Mouse (Mus musculus): ENCODE measurements around the gene Chn1. TPM values are rescaled to one million over a fixed set of nuclear protein-coding genes. Genes with fewer than 3 reads are reported as not detected.
A peak's percentile ranks its signal among the peaks of the same experiment; 100 is the strongest.

Chn1 gene
- polyA plus RNA-seq, 1 experiment from 2014 or later: 26.9 TPM

DNA sequence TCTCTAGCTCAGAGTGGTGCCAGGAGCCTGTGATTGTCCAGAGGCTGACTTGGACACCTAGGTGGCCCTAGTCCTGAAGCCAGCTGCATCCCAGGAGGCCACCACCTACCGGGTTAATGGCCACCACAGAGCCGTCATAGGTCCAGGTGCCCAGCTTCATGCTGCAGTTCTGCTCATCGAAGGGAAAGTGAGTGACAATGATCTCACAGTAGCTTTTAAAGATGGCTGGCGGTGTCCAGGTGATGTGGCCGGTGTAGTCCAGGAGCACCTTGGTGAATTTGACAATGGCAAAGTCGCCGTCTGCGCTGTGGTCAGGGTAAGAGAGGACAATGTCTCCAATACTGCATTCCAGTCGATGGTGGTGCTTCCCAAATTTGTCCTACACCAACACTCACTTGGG is 203.8 kb downstream of the Chn1 start:
- H3K27me3 ChIP-seq (replicated peaks; ENCODE audit: insufficient read depth, low read length): no peaks in the 10 kb centered on the region
- no peaks in the 10 kb centered on the region for H3K9me3 ChIP-seq (ENCODE audit: low read length)
- H3K36me3 ChIP-seq (ENCODE audit: insufficient read depth, low read length): no peaks in the 10 kb centered on the region
- DNase-seq (ENCODE audit: low spot score) (no peak), ATAC-seq (no peak)
- H3K4me3 ChIP-seq (ENCODE audit: low read depth, low read length): no peak overlapping the region
- H3K9ac ChIP-seq (replicated peaks; ENCODE audit: low read depth): no peak overlapping the region
- H3K4me1 ChIP-seq (ENCODE audit: insufficient read depth, low read depth, low read length): no peaks in the 10 kb centered on the region
- no peak overlapping the region for H3K27ac ChIP-seq (ENCODE audit: low read length)
- 87% methylated on average over 9 of the region's 9 CpGs for WGBS
- TF ChIP-seq EP300 (IDR thresholded peaks at IDR 0.05) (no peak), CTCF (IDR thresholded peaks at IDR 0.05) (no peak)
- no peak overlapping the region for H3K4me2 ChIP-seq (replicated peaks; ENCODE audit: low read depth, low read length)

GRCm38 (mm10) chr2:73566989-73567605 is 208.0 kb downstream of the Chn1 start:
- peak; percentile 72 for ATAC-seq
- Histone ChIP-seq H3K9ac (replicated peaks; ENCODE audit: low read depth) (no peak overlapping the region), H3K27ac (ENCODE audit: low read length) (no peak overlapping the region), H3K9me3 (ENCODE audit: low read length) (no peaks in the 10 kb centered on the region), H3K4me1 (ENCODE audit: insufficient read depth, low read depth, low read length) (no peaks in the 10 kb centered on the region), H3K36me3 (ENCODE audit: insufficient read depth, low read length) (no peaks in the 10 kb centered on the region), H3K27me3 (replicated peaks; ENCODE audit: insufficient read depth, low read length) (no peaks in the 10 kb centered on the region), H3K4me3 (ENCODE audit: low read depth, low read length) (peak overlapping the region; percentile 12; the same call in 1 of the 2 replicates), H3K4me2 (replicated peaks; ENCODE audit: low read depth, low read length) (peak overlapping the region; percentile 39)
- TF ChIP-seq EP300 (IDR thresholded peaks at IDR 0.05): no peak
- peak; percentile 88 for TF ChIP-seq CTCF (IDR thresholded peaks at IDR 0.05)
- WGBS: 14% methylated on average over 8 of the region's 8 CpGs
- DNase-seq (ENCODE audit: low spot score): peak; percentile 86

DNA sequence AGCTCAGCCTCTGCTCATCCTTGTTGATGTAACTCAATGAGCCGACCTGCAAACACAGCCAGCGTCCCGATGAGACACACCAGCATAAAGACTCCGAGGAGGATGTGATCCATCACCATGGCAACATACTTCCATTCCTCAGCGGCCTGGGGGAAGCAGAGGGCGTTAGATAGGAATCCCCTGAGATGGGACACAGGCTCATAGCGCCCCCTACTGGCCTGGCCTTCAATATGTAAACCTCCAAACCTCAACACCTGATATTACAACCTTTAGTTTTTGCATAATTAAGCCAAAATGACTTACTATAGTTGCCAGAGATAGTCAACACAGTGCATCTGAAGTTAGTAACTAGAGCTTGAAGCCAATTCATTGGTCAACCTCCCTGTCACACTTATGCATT is 209.0 kb downstream of the Chn1 start:
- Histone ChIP-seq H3K9me3 (ENCODE audit: low read length) (no peaks in the 10 kb centered on the region), H3K9ac (replicated peaks; ENCODE audit: low read depth) (no peak overlapping the region), H3K27me3 (replicated peaks; ENCODE audit: insufficient read depth, low read length) (no peaks in the 10 kb centered on the region), H3K27ac (ENCODE audit: low read length) (no peak overlapping the region), H3K36me3 (ENCODE audit: insufficient read depth, low read length) (no peaks in the 10 kb centered on the region), H3K4me3 (ENCODE audit: low read depth, low read length) (no peak overlapping the region), H3K4me2 (replicated peaks; ENCODE audit: low read depth, low read length) (no peak overlapping the region), H3K4me1 (ENCODE audit: insufficient read depth, low read depth, low read length) (no peaks in the 10 kb centered on the region)
- ATAC-seq (0 out of 2 replicates have a peak, but pooled peaks have one; percentile 5), DNase-seq (ENCODE audit: low spot score) (peak; percentile 60)
- WGBS: 15% methylated on average over 7 of the region's 7 CpGs
- no peak for TF ChIP-seq EP300 (IDR thresholded peaks at IDR 0.05)
- TF ChIP-seq CTCF (IDR thresholded peaks at IDR 0.05): peak; percentile 71

DNA sequence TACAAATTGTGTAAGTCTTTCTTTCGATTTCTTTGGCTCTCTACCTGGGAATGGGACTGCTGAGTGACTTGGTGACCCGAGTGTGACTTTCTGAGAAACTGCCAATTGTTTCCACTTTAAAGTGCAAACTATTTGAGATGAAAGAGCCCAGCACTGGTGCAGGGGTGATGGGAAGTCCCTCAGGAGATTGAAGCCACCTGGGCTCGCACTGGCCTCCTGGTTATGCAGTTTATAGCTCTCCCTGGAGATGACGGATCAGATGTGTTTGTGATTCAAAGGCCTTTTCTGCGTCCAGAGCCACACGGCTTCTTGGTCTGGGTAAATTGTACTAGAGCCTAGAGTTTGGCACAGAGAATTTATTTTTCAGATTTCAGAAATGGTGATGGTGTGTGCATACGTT is 211.5 kb downstream of the Chn1 start:
- H3K36me3 ChIP-seq (ENCODE audit: insufficient read depth, low read length): no peaks in the 10 kb centered on the region
- H3K4me2 ChIP-seq (replicated peaks; ENCODE audit: low read depth, low read length): no peak overlapping the region
- no peak overlapping the region; the same call in 1 of the 2 replicates for H3K27ac ChIP-seq (ENCODE audit: low read length)
- no peaks in the 10 kb centered on the region for H3K4me1 ChIP-seq (ENCODE audit: insufficient read depth, low read depth, low read length)
- no peaks in the 10 kb centered on the region for H3K9me3 ChIP-seq (ENCODE audit: low read length)
- WGBS: 51% methylated on average over 7 of the region's 7 CpGs
- H3K4me3 ChIP-seq (ENCODE audit: low read depth, low read length): no peak overlapping the region
- ATAC-seq (no peak), DNase-seq (ENCODE audit: low spot score) (peak; percentile 22)
- TF ChIP-seq EP300 (IDR thresholded peaks at IDR 0.05) (no peak), CTCF (IDR thresholded peaks at IDR 0.05) (no peak)
- H3K27me3 ChIP-seq (replicated peaks; ENCODE audit: insufficient read depth, low read length): no peaks in the 10 kb centered on the region
- no peak overlapping the region for H3K9ac ChIP-seq (replicated peaks; ENCODE audit: low read depth)

GRCm38 (mm10) chr2:73562656-73563055 is 212.5 kb downstream of the Chn1 start:
- Histone ChIP-seq H3K4me2 (replicated peaks; ENCODE audit: low read depth, low read length) (no peak overlapping the region), H3K27me3 (replicated peaks; ENCODE audit: insufficient read depth, low read length) (no peaks in the 10 kb centered on the region), H3K36me3 (ENCODE audit: insufficient read depth, low read length) (no peaks in the 10 kb centered on the region), H3K9me3 (ENCODE audit: low read length) (no peaks in the 10 kb centered on the region), H3K4me3 (ENCODE audit: low read depth, low read length) (no peak overlapping the region), H3K9ac (replicated peaks; ENCODE audit: low read depth) (no peak overlapping the region), H3K4me1 (ENCODE audit: insufficient read depth, low read depth, low read length) (no peaks in the 10 kb centered on the region), H3K27ac (ENCODE audit: low read length) (no peak overlapping the region)
- TF ChIP-seq EP300 (IDR thresholded peaks at IDR 0.05): no peak
- ATAC-seq: no peak
- peak; percentile 32 for DNase-seq (ENCODE audit: low spot score)
- 65% methylated on average over 9 of the region's 9 CpGs for WGBS

- DNase-seq (ENCODE audit: low spot score) (peak; percentile 75), ATAC-seq (peak; percentile 43; the same call in 1 of the 2 replicates)
- TF ChIP-seq CTCF (IDR thresholded peaks at IDR 0.05) (peak; percentile 74), EP300 (IDR thresholded peaks at IDR 0.05) (no peak)
- Histone ChIP-seq H3K9me3 (ENCODE audit: low read length) (no peaks in the 10 kb centered on the region), H3K4me1 (ENCODE audit: insufficient read depth, low read depth, low read length) (no peaks in the 10 kb centered on the region), H3K4me2 (replicated peaks; ENCODE audit: low read depth, low read length) (peak overlapping the region; percentile 56), H3K36me3 (ENCODE audit: insufficient read depth, low read length) (no peaks in the 10 kb centered on the region), H3K4me3 (ENCODE audit: low read depth, low read length) (no peak overlapping the region), H3K27me3 (replicated peaks; ENCODE audit: insufficient read depth, low read length) (no peaks in the 10 kb centered on the region), H3K9ac (replicated peaks; ENCODE audit: low read depth) (no peak overlapping the region), H3K27ac (ENCODE audit: low read length) (no peak overlapping the region)
- 10% methylated on average over 8 of the region's 8 CpGs for WGBS
These were observed 213.5 kb downstream of the Chn1 start for GRCm38 (mm10) chr2:73561665-73562063.
